Mouse (Mus musculus) frontal cortex, postnatal 14 days (tissue): ENCODE results near the gene Hist2h4.
"Not testable (repeated sequence)": the region's sequence is repeated elsewhere in the genome, so short reads cannot be mapped to it uniquely, and the experiment has no call there.

ENCODE experiments used
- DNase-seq, 2 experiments: peaks; one replicate each; pipeline ENCODE4 v3.0.0; 2022; ENCODE audit warnings: low spot score in 2 of 2

The Hist2h4 gene

GRCm38 (mm10) chr3:96262979-96263550 is at the start of gene Hist2h4:
Hist2h4 (minus strand) TSS chr3:96263311.
- peak; percentile 96 for DNase-seq

- no peak for DNase-seq
These were observed 49.4 kb upstream of the Hist2h4 start for GRCm38 (mm10) chr3:96312341-96313098.

DNA sequence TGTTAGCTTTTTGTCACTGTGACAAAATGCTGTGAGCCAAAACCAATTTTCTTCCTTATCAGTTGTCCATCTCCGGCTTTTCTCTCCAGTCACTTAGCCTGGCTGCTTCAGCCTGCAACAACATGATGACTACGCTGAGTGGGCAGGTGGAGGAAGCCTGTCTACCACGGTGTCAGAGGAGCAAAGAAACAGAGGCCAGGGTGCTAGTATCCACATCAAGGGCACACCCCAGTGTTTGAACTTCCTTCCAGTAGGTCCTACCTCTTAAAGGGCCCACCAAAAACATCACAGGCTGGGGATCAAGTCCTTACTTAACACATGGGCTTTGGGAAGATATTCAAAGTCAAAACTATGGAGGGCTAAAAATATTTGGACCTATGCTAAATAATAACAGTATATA is 46.3 kb upstream of the Hist2h4 start:
- DNase-seq = no peak

GRCm38 (mm10) chr3:96306506-96306905 is 43.4 kb upstream of the Hist2h4 start:
- no peak for DNase-seq

GRCm38 (mm10) chr3:96302076-96302475 is 39.0 kb upstream of the Hist2h4 start:
- no peak for DNase-seq

GRCm38 (mm10) chr3:96300706-96301529 is 37.8 kb upstream of the Hist2h4 start:
- no peak for DNase-seq

DNA sequence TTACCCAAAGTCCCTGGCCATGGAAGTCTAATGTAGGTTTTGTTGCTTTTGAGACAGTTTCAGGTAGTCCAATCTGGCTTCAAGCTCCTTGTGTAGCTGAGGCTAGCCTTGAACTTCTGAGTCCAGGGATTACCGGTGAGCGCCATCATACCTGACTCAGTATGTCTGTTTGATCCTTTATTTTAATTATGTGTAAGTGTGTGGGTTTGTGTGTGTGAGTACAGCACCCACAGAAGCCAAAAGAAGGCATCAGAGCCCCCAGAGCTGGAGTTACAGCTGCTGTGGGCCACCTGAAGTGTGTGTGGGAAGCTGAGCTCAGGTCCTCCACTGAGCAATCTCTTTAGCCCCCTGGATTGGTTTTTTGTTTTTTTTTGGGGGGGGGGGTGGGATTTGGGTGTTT is 36.5 kb upstream of the Hist2h4 start:
- DNase-seq = no peak

GRCm38 (mm10) chr3:96298360-96298759 is 35.2 kb upstream of the Hist2h4 start:
- DNase-seq = no peak

GRCm38 (mm10) chr3:96293787-96294186 is 30.7 kb upstream of the Hist2h4 start, which contains the start of gene Fcgr1:
Fcgr1 (minus strand) TSS chr3:96293969.
- DNase-seq = no peak

DNA sequence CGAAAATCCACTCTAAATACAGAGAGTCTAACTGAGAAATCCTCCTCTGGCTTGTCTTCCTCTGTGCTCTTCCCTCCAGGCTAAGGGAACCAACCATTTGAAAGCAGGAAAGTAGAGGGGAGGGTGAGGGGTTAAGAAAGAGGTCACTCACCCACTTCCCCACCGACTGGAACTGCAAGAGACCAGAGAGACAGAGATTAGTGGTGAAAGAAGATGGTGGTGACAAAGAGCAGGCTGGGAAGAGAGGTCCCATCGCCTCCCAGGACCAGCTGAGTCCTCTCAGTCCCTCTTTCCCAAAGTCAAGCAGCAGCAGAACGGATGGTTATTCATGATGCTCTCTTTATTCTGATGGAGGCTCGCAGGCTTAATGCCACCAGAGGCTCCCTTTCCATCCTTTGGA is 30.3 kb upstream of the Hist2h4 start:
- no peak for DNase-seq

GRCm38 (mm10) chr3:96292641-96293040 is 29.5 kb upstream of the Hist2h4 start:
- no peak for DNase-seq

DNA sequence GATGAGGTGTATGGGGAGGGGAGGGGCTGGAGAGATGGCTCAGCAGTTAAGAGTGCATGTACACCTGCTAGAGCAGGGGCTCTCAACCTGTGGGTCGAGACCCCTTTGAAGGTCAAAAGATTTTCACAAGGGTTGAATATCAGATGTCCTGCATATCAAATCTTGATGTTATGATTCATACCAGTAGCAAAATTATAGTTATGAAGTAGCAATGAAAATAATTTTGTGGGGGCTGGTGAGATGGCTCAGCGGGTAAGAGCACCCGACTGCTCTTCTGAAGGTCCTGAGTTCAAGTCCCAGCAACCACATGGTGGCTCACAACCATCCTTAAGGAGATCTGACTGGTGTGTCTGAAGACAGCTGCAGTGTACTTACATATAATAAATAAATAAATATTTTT is 27.6 kb upstream of the Hist2h4 start:
- DNase-seq = not testable (repeated sequence)

- no peak for DNase-seq
These were observed 26.1 kb upstream of the Hist2h4 start for GRCm38 (mm10) chr3:96289201-96289600.

- DNase-seq = not testable (repeated sequence)
These were observed 24.2 kb upstream of the Hist2h4 start for GRCm38 (mm10) chr3:96287334-96287733.

DNA sequence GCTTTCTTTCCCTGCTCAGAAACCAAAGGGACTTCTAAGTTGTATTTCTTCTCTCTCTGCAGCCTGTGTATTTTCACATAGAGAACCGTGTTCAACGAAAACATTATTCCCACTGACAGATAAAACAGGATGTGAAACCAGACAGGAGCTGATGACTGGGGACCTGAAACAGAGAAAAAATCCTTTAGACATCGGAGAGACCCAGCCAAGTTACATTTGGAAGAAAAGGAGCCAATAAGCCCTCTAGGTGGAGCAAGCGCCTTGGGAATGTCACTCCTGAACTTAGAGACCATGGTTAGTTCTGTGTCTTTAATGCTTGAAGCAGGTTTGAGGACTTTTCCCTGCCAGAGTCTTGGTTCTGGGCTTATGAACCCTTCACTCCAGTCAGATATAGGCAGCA is 21.3 kb upstream of the Hist2h4 start:
- no peak for DNase-seq

GRCm38 (mm10) chr3:96280660-96281059 is 17.5 kb upstream of the Hist2h4 start:
- no peak for DNase-seq

GRCm38 (mm10) chr3:96277800-96278624 is 14.9 kb upstream of the Hist2h4 start:
- peak; percentile 90 to 92 for DNase-seq

GRCm38 (mm10) chr3:96277428-96277799 is 14.3 kb upstream of the Hist2h4 start:
- DNase-seq = peak in 1 of 2 experiments; percentile 42

DNA sequence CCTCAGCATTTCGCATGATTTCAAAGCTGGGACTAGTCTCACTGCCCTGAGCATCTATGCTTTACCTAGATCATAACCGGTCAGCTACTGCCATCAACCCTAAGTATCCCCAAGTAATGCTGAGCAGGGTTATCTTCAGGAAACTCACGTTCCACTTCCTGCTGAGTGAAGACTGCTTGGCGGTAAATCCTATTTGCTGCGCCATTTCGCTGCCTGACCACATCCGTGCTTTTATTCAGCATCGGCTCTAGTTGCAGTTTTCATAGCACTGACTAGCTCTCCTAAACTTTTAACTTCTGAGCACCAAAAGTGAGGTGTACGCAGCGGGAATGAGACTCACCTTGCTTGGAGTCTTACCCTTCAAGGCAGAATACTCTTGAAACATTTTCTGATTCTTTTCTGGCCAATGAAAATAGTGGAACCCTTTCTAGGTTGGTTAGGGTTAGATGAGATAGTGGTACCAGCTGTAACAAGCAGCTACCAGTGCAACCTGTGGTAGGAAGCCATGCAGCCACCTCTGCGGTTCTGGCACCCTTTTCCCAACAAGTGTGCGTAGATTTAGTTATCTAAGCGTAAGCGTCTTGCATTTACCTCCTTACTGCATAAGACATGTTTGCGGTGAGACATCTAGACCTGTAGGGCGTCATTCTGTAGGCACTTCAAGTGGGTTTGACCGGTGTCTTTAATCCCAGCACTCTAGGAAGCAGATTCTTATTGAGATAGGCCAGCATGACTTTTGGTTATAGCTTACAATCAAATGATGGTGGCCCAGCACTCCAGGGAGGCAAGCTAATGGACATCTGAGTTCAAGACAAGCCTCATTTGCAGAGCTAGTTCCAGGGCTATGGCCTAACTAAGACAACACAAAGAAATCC is 10.7 kb upstream of the Hist2h4 start:
- no peak for DNase-seq
